Mouse (Mus musculus): Measurements from ENCODE around the gene Syce2. TPM values are rescaled to one million over a fixed set of nuclear protein-coding genes. Genes with fewer than 3 reads are reported as not detected.
A peak's percentile ranks its signal among the peaks of the same experiment; 100 is the strongest.

Gene Syce2
- total RNA-seq, 1 experiment from 2014 or later, result 138 TPM

DNA sequence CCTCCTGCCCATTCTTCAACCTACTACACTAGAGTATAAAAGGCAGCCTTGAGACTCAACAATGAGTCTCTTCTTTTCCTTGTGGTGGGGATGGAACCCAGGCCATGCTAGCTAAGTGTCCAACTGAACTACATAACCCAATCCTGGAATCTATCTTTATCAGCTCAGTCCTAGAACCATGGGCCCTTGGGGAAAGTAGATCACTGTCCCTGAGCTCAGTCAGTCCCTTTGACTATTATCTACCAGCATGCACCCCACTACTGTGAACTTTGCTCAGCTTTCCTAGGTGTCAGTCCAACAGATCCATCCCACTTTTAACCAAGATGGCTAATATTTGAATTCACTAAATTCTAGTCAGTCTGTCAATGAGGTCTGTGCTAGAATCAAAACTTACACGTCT lies 30.4 kb upstream of the Syce2 start:
- ATAC-seq (replicated peaks; ENCODE audit: low read depth, poor library complexity, severe bottlenecking), result no peak

DNA sequence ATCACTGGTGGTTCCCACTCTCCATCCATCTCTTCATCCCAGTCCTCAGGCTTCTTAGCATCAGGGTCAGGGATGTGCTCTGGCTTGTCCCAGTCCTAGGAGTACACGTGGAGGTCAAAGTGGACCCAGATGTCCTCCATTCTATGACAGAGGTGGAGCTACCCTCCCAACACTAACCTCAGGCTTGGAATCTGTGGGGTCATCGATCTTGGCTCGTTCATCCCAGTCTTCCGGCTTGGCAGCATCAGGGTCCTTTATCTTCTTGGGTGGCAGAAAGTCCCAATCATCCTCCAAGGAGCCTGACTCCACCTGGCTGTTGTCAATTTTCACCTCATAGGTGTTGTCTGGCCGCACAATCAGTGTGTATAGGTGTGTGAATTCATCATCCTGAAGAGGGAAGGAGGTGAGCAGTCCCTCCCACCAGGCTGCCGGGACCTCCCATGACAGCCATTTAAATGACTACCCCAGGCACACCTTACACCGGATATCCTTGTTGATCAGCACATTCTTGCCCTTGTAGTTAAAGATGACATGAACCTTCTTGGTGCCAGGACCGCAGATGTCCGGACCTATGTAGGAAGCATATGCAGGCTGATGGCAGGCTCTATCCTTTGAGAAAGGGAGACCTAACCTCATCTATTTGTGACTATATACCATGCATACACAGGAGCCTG lies 27.4 kb upstream of the Syce2 start:
- ATAC-seq (replicated peaks; ENCODE audit: low read depth, poor library complexity, severe bottlenecking), result no peak

- ATAC-seq (replicated peaks; ENCODE audit: low read depth, poor library complexity, severe bottlenecking), result no peak
These were observed 26.4 kb upstream of the Syce2 start for GRCm38 (mm10) chr8:84845355-84846093.

- no peak for ATAC-seq (replicated peaks; ENCODE audit: low read depth, poor library complexity, severe bottlenecking)
These were observed 25.7 kb upstream of the Syce2 start for GRCm38 (mm10) chr8:84846094-84846721.

- ATAC-seq (replicated peaks; ENCODE audit: low read depth, poor library complexity, severe bottlenecking), result peak; percentile 87
These were observed 25.0 kb upstream of the Syce2 start, which contains the start of gene Calr for GRCm38 (mm10) chr8:84846722-84847572. Calr (minus strand) TSS chr8:84846934.

GRCm38 (mm10) chr8:84847684-84848435 lies 24.1 kb upstream of the Syce2 start:
- peak; percentile 38 for ATAC-seq (replicated peaks; ENCODE audit: low read depth, poor library complexity, severe bottlenecking)

DNA sequence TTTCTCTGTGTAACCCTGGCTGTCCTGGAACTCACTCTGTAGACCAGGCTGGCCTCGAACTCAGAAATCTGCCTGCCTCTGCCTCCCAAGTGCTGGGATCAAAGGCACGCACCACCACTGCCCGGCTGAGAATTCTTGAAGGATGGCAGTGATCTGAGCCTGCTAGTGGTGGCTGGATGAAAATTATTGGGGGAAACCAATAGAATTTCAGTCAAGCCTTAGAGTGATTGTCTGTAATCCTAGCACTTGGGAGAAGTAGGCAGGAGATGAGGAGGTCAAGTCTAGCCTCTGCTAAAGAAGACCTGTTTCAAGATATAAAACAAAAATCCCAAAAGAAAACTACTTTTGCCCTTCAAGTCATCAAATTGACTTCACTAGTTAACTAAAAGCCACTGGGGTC lies 15.5 kb upstream of the Syce2 start:
- ATAC-seq (replicated peaks; ENCODE audit: low read depth, poor library complexity, severe bottlenecking), result no peak

DNA sequence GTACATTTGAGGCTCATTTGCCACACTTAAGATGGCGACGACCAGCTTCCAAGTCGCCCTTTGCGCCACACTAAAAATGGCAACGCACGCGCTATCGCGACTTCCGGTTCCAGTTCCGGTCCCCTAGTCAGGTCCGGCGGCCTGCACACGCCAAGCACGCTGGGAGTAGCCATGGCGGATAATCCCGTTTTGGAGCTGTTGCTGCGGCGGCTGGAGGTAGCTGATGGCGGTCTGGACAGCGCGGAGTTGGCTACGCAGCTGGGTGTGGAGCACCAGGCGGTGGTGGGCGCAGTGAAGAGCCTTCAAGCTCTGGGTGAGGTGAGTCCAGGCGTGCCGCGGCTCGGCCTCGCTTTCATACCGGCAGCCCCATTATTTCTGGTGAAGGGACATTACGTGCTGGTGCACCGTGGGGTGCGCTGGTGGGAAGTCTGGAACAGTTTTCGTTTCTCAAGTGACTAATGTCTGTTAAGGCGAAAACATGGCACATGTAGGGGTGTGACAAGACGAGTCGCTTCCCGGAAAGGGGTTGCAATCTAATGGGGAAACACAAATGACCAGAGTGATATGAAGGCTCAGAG lies 15.0 kb upstream of the Syce2 start, which contains the start of gene Farsa:
Farsa (plus strand) TSS at position 126 of the 578 bp plus-strand sequence.
- peak; percentile 96 for ATAC-seq (replicated peaks; ENCODE audit: low read depth, poor library complexity, severe bottlenecking)

DNA sequence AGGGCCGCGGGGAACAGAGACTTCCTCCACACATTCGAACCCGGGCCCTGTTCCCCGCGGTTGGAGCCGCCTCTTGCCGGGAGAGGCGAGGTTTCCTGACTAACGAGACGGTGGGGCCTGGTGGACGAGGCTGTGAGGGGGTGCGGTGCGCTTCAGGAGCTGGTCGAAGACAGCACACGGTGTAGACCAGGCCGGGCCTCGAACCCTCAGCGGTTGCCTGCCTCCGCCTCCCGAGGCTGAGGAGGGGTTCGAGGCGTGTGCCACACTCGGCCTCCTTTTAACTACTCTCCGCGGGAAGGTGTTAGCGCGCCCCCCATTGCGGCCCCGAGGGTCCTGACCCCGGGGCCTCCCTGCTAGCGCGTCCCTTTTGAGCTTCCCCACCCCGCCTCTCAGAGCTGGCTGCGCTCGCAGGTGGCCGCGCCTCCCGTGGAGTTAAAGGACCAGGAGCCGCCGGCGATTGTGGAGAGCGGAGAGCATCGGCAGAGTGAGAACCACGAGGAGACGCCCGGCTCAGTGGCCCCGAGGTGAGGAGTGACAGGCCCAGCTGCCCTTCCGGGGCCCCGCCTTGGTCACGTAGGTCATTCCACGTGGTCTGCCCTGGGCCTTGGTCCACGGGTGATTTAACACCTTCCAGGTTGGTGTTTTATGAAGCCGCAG lies 526 bp downstream of the Syce2 start:
- ATAC-seq (replicated peaks; ENCODE audit: low read depth, poor library complexity, severe bottlenecking), result peak; percentile 22

DNA sequence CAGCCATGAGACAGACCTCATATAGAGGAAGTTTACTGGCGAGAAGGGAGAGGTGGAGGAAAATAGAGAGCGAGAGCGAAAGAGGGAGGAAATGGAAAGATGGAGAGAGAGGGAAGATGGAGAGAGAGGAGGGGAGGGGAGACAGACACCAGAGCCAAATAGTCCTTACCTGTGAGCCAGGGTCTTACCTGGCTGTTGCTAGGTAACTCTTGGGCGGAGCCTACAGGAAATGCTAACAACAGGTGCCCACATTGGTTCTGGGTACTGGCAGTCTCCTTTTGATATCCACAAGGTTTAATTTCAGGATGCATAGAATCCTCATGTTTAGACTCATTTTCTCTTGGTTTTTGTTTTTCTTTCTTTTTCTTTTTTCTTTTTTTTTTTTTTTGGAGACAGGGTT lies 1.1 kb downstream of the Syce2 start:
- no peak for ATAC-seq (replicated peaks; ENCODE audit: low read depth, poor library complexity, severe bottlenecking)

GRCm38 (mm10) chr8:84874339-84874738 lies 2.4 kb downstream of the Syce2 start:
- no peak for ATAC-seq (replicated peaks; ENCODE audit: low read depth, poor library complexity, severe bottlenecking)

GRCm38 (mm10) chr8:84877297-84878035 lies 5.6 kb downstream of the Syce2 start:
- no peak for ATAC-seq (replicated peaks; ENCODE audit: low read depth, poor library complexity, severe bottlenecking)

- no peak for ATAC-seq (replicated peaks; ENCODE audit: low read depth, poor library complexity, severe bottlenecking)
These were observed 7.0 kb downstream of the Syce2 start for GRCm38 (mm10) chr8:84878915-84879314.

DNA sequence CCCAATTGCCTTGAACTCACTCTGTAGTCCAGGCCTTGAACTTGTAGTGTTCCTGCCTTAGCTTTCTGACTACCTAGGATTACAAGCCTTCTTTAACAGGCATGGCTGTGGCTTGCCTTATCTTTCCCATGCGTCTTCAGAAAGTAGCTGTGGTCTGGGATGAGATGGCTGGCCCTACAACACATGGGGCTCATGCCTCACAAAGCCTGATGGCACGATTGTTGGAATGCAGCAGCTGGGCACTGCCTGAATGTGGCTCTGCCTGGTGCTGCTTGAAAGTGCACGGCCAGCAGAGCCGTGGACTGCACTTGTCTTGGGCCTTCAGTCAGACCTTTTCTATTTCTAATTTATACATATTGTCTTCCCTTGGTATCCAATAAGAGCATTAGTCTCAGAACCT lies 12.8 kb downstream of the Syce2 start:
- ATAC-seq (replicated peaks; ENCODE audit: low read depth, poor library complexity, severe bottlenecking), result 0 out of 2 replicates have a peak, but pooled peaks have one; percentile 39

DNA sequence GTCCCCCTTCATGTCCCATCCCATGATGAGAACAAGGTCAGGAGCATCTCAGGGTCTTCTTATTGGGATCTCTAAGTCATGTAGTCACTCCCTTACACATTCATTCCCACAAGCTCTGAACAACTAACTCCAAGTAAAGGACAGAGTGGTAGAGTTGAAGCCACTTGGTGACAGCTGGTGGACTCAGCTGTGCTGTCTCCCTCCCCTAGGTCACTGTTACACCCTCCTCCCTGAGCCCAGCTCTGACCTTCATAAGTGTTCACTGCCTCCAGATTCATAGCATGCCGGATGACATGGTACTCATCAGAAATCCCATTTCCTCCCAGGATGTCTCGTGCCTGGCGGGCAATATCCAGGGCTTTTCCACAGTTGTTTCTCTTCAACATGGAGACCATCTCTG lies 16.4 kb downstream of the Syce2 start:
- no peak for ATAC-seq (replicated peaks; ENCODE audit: low read depth, poor library complexity, severe bottlenecking)

GRCm38 (mm10) chr8:84889141-84889540 lies 17.2 kb downstream of the Syce2 start:
- ATAC-seq (replicated peaks; ENCODE audit: low read depth, poor library complexity, severe bottlenecking), result no peak

GRCm38 (mm10) chr8:84892993-84893708 lies 21.2 kb downstream of the Syce2 start:
- ATAC-seq (replicated peaks; ENCODE audit: low read depth, poor library complexity, severe bottlenecking), result no peak
